Mouse (Mus musculus) heart, embryonic 10.5 days (tissue): ENCODE measurements around the gene Ifrd2. TPM values are rescaled to one million over a fixed set of nuclear protein-coding genes. Genes with fewer than 3 reads are reported as not detected.
A peak's percentile ranks its signal among the peaks of the same experiment; 100 is the strongest.

ENCODE experiments used
- DNase-seq: peaks from one replicate; pipeline ENCODE4 v3.0.0-alpha.2; 2017; ENCODE audit warnings: low spot score
- H3K27ac ChIP-seq: fragments of 300-500 bp; sonication (generic); 2 replicates; pipeline ENCODE4 v1.5.1; 2016; ENCODE audit warnings: mild to moderate bottlenecking
- H3K27me3 ChIP-seq: fragments of 300-500 bp; sonication (generic); 2 replicates; pipeline ENCODE4 v1.6.1; 2016; ENCODE audit warnings: mild to moderate bottlenecking; ENCODE audit not compliant: poor library complexity, insufficient read depth, severe bottlenecking
- H3K36me3 ChIP-seq: fragments of 300-500 bp; sonication (generic); 2 replicates; pipeline ENCODE4 v1.6.1; 2016; ENCODE audit warnings: mild to moderate bottlenecking, moderate library complexity
- H3K4me1 ChIP-seq: fragments of 300-500 bp; sonication (generic); 2 replicates; pipeline ENCODE4 v1.6.1; 2016; ENCODE audit warnings: mild to moderate bottlenecking
- H3K4me3 ChIP-seq: fragments of 300-500 bp; sonication (generic); 2 replicates; pipeline ENCODE4 v1.5.1; 2016; ENCODE audit warnings: mild to moderate bottlenecking, moderate library complexity
- H3K9me3 ChIP-seq: fragments of 300-500 bp; sonication (generic); 2 replicates; pipeline ENCODE4 v1.6.1; 2016; ENCODE audit warnings: mild to moderate bottlenecking, moderate library complexity
- WGBS: fragments of 180-500 bp; shearing (Covaris S2); methylation state at CpG from one replicate; pipeline ENCODE4 v1.1.7; 2016; 5-methylcytosine and 5-hydroxymethylcytosine counted together
- polyA plus RNA-seq: library from polyadenylated mRNA; unstranded; fragments of >200 nt; fragmentation: Nextera tagmentation; extraction: Ambion mirVana; gene quantifications from 2 replicates; pipeline ENCODE4 v1.2.1, GENCODE M21; 2016

The Ifrd2 gene
- polyA plus RNA-seq, 1 experiment from 2014 or later = 62.8 TPM

- H3K36me3 ChIP-seq = peaks cover 57% of the 10 kb centered on the region
Measured at GRCm38 (mm10) chr9:107626844-107627277, 39.4 kb downstream of the Ifrd2 start.

DNA sequence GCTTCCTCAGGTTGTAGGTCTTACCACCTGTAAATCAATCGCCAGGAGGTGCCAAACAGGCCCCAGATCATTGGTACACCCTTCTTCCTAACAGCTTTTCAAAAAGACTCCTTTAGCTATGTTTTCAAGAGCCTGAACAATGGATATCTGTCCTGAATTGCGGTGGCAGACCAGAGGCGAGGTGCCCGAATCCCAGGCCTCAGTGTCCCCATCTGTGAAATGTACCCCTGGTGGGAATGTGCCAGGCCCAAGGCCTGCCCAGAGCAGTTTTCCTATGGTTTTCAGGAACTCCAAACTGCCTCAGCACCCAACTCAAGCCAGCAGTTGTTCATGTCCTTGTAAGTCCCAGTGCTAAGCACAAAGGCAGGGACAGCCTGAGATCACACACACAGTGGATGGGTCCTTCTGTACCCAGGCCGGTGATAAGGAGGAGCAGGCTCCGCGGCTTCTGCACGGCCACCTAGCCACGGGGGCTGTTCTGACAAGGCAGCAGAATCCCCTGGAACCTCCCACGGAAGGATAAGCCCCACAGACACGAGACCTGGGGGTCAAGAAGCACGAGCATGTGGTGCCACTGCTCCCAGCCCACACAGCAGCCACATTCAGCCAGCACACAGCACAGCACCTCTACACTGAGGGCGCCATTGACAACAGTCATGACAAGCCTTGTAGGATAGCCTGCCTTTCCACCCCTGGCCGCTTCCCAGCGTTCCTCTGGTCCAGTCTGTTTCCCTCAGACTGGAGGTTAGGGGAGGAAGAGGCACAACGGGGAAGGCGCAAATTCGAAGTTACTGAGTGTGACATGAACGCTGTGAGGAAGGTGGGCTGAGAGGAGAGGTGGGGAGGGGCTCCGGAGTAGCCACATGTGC is 40.2 kb downstream of the Ifrd2 start:
- peaks cover 87% of the 10 kb centered on the region for H3K4me1 ChIP-seq
- peak overlapping the region; percentile 90 for H3K27ac ChIP-seq
- no peak for DNase-seq
- WGBS = 31% methylated on average over 20 of the region's 20 CpGs
- peaks cover 55% of the 10 kb centered on the region for H3K36me3 ChIP-seq
- H3K9me3 ChIP-seq = no peaks in the 10 kb centered on the region
- H3K4me3 ChIP-seq = peak overlapping the region; percentile 42
- no peaks in the 10 kb centered on the region for H3K27me3 ChIP-seq

More at GRCm38 (mm10) chr9:107626844-107627277, 39.4 kb downstream of the Ifrd2 start:
- H3K9me3 ChIP-seq = no peaks in the 10 kb centered on the region
- peak overlapping the region; percentile 90 for H3K27ac ChIP-seq
- peak overlapping the region; percentile 42 for H3K4me3 ChIP-seq
- peak; percentile 92 for DNase-seq
- 0% methylated on average over 2 of the region's 2 CpGs for WGBS
- H3K27me3 ChIP-seq = no peaks in the 10 kb centered on the region
- peaks cover 79% of the 10 kb centered on the region for H3K4me1 ChIP-seq

- DNase-seq = no peak
- Histone ChIP-seq H3K36me3 (peaks cover 45% of the 10 kb centered on the region), H3K4me1 (peaks cover 94% of the 10 kb centered on the region), H3K27ac (peak overlapping the region; percentile 90), H3K9me3 (no peaks in the 10 kb centered on the region), H3K4me3 (peak overlapping the region; percentile 42; the same call in 1 of the 2 replicates), H3K27me3 (no peaks in the 10 kb centered on the region)
- 44% methylated on average over 13 of the region's 15 CpGs for WGBS
Measured at GRCm38 (mm10) chr9:107628721-107629410, 41.4 kb downstream of the Ifrd2 start.

DNA sequence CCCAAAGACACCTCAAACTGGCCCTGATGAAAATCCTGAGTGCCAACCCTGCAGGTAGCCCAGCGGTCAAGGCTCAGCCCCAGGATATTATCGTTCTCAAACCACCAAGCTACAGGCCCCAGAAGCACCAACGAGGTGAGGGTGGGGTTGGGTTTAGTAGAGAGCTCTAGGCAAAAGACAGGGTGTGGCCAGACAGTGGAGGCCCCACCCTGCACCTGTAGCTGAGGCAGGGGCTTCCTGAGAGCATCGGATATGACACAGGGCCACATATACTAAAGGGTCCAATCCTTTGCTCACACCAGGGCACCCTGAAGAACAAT is 41.9 kb downstream of the Ifrd2 start:
- no peaks in the 10 kb centered on the region for H3K27me3 ChIP-seq
- no peaks in the 10 kb centered on the region for H3K9me3 ChIP-seq
- peaks cover 94% of the 10 kb centered on the region for H3K4me1 ChIP-seq
- H3K4me3 ChIP-seq = peak overlapping the region; percentile 42; the same call in 1 of the 2 replicates
- H3K36me3 ChIP-seq = peaks cover 40% of the 10 kb centered on the region
- WGBS = 33% methylated on average over 4 of the region's 4 CpGs
- DNase-seq = no peak
- peak overlapping the region; percentile 90 for H3K27ac ChIP-seq

DNA sequence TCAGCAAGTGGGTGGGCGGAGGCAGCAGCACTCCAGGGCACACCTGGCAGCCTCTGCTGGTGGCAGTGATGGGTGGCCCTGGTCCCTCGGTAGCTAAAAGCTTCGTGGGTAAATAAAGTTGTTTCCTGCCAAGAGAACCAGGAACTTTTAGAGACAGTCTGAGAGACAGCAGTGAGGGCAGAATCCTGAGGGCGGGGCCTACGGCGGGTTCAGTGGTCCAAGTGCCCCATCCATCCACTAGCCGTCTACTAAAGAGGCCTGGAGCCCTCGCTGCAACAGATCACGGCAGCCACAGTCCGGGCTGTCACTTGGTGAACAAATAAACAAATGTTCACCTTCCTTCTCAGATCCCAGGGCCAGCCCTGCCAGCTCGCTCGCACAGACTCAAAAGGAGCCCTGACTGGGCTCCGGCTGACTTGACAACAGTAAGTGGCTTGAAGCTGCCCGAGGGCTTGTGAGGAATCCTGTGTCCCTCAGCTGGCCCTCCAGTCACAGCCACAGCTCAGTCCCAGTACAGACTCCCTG is 42.5 kb downstream of the Ifrd2 start:
- peaks cover 89% of the 10 kb centered on the region for H3K4me1 ChIP-seq
- no peaks in the 10 kb centered on the region for H3K9me3 ChIP-seq
- DNase-seq = no peak
- H3K27ac ChIP-seq = peak overlapping the region; percentile 83
- no peaks in the 10 kb centered on the region for H3K27me3 ChIP-seq
- H3K36me3 ChIP-seq = peaks cover 34% of the 10 kb centered on the region
- 20% methylated on average over 14 of the region's 14 CpGs for WGBS
- peak overlapping the region; percentile 33 for H3K4me3 ChIP-seq

- WGBS = 6% methylated on average over 4 of the region's 4 CpGs
- Histone ChIP-seq H3K4me3 (peak overlapping the region; percentile 33), H3K36me3 (peaks cover 28% of the 10 kb centered on the region)
Measured at GRCm38 (mm10) chr9:107630576-107630975, 43.1 kb downstream of the Ifrd2 start.

DNA sequence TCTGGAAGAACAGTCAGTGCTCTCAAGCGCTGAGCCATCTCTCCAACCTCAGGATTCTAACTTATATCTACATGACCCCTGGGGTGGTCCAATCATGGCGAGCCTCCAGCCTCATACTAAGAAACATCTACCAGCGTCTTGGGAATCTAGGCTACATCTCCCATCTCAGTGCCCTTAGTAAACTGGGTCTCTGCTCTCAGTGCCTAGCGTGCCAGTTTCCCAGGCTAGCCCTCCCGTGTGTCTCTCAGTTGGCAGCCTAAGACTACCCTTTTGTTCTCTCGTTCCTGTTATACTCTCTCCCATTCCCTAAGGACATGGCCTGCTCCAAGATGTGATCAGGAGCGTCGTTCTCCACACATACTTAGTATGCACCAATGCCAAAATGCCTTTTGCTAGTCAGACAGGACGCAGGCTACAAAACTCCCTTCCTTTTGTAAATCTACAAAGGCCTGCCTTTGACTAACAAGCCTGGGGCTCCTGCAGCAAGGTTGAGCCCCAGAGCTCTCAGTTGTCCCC is 43.9 kb downstream of the Ifrd2 start:
- peaks cover 23% of the 10 kb centered on the region for H3K36me3 ChIP-seq
- H3K4me1 ChIP-seq = peaks cover 92% of the 10 kb centered on the region
- 77% methylated on average over 9 of the region's 9 CpGs for WGBS
- H3K27me3 ChIP-seq = no peaks in the 10 kb centered on the region
- no peaks in the 10 kb centered on the region for H3K9me3 ChIP-seq
- H3K27ac ChIP-seq = peak overlapping the region; percentile 83; the same call in 1 of the 2 replicates
- DNase-seq = no peak
- no peak overlapping the region for H3K4me3 ChIP-seq

More at GRCm38 (mm10) chr9:107630576-107630975, 43.1 kb downstream of the Ifrd2 start:
- H3K9me3 ChIP-seq = no peaks in the 10 kb centered on the region
- peaks cover 88% of the 10 kb centered on the region for H3K4me1 ChIP-seq
- DNase-seq = no peak
- no peaks in the 10 kb centered on the region for H3K27me3 ChIP-seq
- H3K27ac ChIP-seq = peak overlapping the region; percentile 83

GRCm38 (mm10) chr9:107631861-107632260 is 44.4 kb downstream of the Ifrd2 start:
- Histone ChIP-seq H3K36me3 (peaks cover 23% of the 10 kb centered on the region), H3K27ac (peak overlapping the region; percentile 94; the same call in 1 of the 2 replicates), H3K27me3 (no peaks in the 10 kb centered on the region), H3K4me1 (peaks cover 90% of the 10 kb centered on the region), H3K4me3 (peak overlapping the region; percentile 84; the same call in 1 of the 2 replicates), H3K9me3 (no peaks in the 10 kb centered on the region)
- WGBS = 93% methylated on average over 8 of the region's 8 CpGs
- no peak for DNase-seq

GRCm38 (mm10) chr9:107632478-107632877 is 45.0 kb downstream of the Ifrd2 start:
- H3K27ac ChIP-seq = peak overlapping the region; percentile 94; the same call in 1 of the 2 replicates

DNA sequence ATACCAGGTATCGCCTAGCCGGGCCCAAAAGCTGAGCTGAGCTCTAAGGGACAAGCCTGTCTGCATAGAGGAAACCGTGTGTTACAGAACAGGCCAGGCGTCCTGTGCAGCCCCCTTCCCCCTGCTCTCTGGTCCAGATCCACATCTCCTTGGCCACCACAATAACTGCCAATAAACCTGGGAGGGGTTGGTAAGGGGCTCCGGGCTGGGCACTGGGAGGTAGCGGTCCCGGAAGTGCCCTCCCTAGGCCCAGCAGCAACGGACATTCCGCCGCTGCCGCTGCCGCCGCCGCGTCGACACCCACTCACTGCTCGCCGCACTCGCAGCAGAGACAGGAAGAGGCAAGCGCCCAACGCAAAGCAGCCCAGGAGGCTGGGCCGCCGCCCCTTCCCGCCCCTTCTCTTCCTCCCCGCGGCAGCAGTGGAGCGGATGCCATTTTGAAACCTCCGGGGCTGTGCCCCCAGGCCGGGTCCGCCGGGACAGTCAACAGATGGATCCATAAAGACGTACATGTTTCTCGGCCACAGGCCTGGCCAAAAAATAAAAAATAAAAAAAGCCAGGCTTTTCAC is 45.7 kb downstream of the Ifrd2 start:
- H3K27me3 ChIP-seq = no peaks in the 10 kb centered on the region
- H3K36me3 ChIP-seq = peaks cover 18% of the 10 kb centered on the region
- 2% methylated on average over 33 of the region's 33 CpGs for WGBS
- peaks cover 85% of the 10 kb centered on the region for H3K4me1 ChIP-seq
- no peaks in the 10 kb centered on the region for H3K9me3 ChIP-seq
- H3K4me3 ChIP-seq = peak overlapping the region; percentile 84
- peak; percentile 95 for DNase-seq
- H3K27ac ChIP-seq = peak overlapping the region; percentile 94

More at GRCm38 (mm10) chr9:107632478-107632877, 45.0 kb downstream of the Ifrd2 start:
- Histone ChIP-seq H3K4me1 (peaks cover 90% of the 10 kb centered on the region), H3K4me3 (peak overlapping the region; percentile 84), H3K9me3 (no peaks in the 10 kb centered on the region), H3K36me3 (peaks cover 23% of the 10 kb centered on the region), H3K27me3 (no peaks in the 10 kb centered on the region)
- 76% methylated on average over 6 of the region's 6 CpGs for WGBS
- no peak for DNase-seq

DNA sequence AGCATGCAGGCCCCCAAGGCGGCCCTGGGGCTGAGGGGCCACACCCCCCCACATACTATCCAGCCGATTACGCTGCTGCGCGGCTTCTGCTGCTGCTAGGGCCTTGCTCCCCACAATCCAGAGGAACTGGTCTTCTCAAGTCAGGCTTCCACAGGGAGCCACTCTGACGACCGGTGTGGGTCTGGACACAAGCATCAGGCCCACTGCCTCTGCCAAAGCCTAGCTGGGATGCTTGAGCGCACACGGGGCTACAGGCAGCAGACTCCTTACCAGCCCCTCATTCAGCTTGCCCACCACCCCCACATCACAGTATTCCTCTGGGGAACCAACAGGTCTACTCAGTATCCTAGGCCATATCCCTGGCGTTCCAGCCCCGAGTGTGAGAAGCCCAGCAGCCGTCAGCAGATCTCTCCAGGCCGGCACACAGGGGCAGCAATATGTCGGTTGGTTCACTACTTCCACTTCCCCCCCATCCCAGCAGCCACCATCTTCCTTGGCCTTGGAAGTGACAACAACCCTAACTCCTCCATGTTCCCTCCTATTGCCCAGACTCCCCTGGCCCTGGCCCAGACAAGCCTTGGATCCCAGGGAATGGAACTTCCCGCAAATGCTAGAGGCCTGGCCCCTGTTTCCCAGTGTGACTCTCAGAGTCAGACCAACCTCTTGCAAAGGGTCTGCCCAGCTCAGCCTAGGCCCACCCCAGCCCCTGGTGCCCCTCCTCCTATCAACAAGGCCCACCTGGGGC is 46.4 kb downstream of the Ifrd2 start:
- H3K27me3 ChIP-seq = no peaks in the 10 kb centered on the region
- H3K36me3 ChIP-seq = peaks cover 15% of the 10 kb centered on the region
- peaks cover 79% of the 10 kb centered on the region for H3K4me1 ChIP-seq
- no peaks in the 10 kb centered on the region for H3K9me3 ChIP-seq
- DNase-seq = peak; percentile 84
- H3K4me3 ChIP-seq = peak overlapping the region; percentile 84
- peak overlapping the region; percentile 94 for H3K27ac ChIP-seq
- WGBS = under 1% methylated on average over 15 of the region's 15 CpGs
